Mouse (Mus musculus) retina, postnatal 1 day (tissue): ENCODE data around the gene Cfap221.

Source experiments
- DNase-seq: peaks from one replicate; pipeline ENCODE4 v3.0.0-alpha.2; 2012

Cfap221 gene

DNA sequence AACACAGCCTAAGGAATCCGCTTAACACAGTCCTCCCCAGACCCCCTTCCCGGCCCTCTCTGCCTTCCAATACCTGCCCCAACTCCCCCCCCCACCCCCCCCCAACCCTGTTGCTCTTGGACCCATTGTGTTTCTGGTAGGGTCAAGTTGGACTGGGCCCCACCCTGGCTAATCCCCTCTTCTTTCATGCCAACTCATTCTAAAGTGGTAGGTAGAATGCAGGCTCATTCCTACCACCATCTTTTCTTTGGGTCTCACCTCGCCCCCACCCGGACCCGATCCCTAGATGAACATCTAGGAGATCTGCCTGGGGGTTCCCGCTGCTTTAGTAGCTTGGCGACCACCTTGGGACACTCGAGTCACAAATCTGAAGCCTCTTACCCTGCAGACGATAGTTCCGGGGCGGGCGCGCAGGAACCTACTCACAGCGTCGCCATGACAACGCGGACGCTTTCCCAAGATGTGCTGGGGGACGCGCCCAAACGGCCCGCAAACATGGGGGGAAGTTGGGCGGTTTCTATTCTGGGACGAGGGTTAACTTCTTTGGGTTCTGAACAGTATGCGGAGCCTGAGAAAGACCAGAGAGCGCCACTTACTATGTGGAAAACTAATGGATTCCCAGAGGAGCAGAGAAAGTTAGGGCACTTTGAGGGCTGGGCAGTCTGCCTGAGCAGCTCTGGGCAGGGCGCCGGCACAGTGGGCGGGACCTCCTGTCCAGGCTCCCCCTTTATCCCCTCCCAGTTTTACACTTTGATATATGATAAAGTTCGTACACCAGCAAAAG, at the start of gene Cfap221:
Cfap221 (minus strand) TSS at position 437 of the 784 bp plus-strand sequence.
- peak; percentile 89 for DNase-seq

DNA sequence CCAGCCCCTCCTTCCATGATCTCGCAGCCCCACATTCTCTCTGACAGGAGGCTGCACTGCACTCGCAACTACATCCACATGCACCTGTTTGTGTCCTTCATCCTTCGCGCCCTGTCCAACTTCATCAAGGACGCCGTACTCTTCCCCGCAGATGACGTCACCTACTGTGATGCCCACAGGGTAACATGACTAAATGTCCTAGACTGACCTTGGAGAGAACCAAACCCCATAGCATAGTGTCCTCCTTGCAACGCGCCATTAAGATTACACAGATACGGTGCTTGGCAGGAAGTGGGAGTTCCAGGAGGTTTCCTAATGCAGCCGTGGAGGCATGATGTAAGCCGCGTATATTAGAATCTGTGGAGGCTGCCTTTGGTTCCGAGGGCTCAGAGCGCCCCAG, 47.5 kb upstream of the Cfap221 start:
- no peak for DNase-seq

DNA sequence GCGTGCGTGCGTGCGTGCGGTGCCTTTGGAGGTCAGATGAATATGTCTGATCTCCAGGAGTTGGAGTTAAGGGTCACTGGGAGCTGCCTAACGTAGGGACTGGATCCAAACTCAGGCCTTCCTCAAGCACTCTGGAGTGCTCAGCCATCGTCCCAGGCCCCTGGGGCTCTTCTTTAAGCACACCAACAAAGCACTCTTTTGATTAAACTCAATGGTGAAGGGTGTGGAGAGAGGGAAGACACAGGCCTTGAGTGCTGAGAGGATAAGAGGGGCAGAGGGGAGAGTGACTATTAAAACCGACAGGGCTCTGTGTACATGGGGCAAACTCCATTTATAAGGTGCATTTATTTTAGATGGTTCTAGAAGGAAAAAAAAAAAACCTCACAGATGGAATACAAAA, 45.4 kb upstream of the Cfap221 start:
- DNase-seq, result no peak

DNA sequence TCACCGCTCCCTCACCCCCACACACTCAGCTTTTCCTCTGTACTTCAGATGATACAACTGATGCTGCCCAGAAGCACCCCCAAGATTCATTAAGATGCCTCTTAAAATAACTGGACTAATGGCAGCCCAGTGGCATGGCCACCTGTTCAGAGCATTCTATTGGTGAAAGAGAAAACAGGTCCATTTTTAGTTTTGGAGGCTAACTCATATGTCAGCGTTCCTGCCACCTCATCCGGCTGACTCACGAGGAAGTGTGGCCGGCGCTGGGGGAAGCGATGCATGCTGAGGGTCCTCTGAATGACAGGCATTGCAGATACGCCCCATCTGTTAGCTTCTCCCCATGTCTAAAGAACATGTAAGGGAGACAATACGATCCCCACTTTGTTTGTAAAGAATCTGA, 41.6 kb upstream of the Cfap221 start:
- no peak for DNase-seq

DNA sequence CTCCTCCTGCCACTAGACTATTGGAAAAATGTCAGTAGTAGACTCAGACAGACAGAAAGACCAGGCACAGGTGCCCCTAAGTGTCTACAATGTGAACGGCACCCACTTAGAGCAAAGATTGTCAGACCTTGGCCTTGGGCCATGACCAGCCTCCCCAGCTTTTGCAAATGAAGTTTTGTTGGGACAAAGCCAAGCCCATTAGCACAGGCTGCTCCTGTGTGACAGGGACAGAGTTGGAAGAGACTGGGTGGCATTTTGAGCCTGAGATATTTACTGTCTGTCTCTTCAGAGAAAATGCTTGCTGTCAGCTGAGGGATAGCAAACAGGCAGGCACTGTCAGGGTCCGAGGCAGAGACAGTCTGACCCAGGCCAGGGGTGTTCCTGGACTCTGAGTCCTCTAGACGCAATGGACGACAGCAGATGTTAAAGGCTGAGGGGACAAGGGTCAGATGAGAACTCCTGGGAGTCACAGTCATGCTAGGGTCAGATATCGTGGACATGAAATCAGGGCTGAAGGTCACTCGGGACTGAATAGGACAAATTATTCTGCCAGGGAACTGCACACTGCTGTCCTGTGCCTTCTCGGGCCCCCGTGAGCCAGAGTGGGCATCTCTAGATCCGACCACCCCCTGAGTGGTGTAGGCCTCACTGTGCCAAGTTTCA, 40.1 kb upstream of the Cfap221 start:
- peak; percentile 78 for DNase-seq

DNA sequence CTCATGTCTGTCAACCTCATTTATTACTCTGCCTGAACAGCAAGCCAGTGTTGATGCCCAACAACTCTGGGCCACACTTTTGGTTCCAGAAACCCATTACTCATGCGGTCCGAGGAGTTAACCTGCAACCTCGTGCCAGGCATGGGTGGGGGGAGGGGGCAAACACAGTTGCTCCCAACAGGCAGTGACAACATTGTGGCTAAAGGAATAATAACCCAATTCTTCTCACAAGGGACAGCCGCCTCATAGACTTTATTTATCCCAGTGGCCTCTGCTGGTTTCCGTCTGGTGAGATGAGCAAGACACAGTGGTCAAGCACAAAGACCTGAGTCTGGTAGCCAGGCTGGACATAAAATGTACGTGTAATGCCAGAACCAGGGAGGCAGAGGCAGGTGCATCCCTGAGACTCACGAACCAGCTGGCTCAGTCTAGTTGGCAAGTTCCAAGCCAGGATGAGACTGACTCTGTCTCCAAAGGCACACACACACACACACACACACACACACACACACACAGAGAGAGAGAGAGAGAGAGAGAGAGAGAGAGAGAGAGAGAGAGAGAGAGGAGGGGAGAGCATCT, 38.5 kb upstream of the Cfap221 start:
- no peak for DNase-seq

DNA sequence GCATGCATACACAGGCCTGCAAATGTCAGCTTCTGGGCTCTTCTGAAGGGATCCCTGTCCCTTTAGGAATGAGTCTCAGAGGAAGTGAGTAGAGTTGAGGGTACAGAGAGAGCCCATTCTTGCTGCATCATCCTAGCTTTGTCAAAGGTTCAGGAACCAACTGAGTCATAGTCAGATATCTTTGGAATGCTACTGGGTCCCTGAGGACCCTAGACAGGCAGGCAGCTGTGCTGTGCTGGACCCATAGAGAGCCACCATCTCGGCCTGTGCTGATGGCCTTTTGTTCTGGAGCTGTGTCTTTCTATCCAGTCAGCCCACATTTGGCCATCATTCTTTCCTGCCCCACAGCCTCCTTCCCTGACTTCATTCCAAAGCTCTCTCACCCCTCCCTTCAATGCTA, 37.8 kb upstream of the Cfap221 start:
- DNase-seq, result no peak

DNA sequence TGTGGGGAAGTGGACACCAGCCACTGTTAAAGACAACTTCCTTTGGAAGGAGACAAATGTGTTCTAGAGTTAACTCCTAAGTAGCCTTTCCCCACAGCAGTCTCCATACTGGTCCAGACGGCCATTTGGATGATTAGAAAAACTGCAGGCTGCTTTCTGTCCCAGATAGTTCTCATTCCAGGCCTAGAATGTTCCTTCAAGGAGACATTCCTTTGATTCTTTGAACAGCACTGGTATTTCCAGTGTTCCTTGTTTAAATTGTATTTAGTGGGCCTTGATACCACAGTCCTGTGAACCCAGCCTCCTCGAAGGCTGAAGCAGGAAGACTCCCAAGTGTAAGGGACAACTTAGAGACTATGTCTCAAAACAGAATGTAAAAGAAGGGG, 36.4 kb upstream of the Cfap221 start:
- no peak for DNase-seq

DNA sequence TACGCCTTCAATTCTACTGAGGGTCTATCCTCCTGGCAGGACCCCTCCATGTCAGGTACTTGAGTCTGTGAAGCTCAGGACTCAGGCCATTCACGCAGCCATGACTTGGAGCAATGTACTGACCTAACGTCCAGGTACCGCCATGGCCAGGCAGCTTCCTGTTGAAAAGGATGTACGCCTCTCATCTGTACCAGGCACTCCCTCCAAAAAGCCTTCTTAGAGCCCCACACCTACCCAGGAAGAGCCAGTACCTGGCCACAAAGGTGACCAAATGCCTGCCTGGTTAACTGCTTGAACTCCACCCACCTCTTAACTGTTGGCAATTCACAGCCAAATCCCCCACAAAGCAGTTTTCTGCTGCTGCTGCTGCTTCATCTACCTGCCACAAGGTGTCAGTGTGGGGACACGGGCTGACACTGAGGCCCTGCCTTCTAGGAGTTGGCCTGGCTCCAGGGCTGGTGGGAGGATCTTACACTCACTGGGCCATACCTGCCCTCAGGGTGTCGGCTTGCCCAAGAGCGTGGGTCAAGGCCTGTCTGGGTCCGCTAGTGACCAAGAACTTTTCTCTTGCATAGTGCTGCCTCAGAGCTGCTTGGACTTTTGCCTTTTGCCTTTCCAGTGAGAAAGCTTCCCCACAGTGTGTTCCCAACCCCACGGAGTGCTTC, 35.9 kb upstream of the Cfap221 start:
- peak; percentile 90 for DNase-seq

DNA sequence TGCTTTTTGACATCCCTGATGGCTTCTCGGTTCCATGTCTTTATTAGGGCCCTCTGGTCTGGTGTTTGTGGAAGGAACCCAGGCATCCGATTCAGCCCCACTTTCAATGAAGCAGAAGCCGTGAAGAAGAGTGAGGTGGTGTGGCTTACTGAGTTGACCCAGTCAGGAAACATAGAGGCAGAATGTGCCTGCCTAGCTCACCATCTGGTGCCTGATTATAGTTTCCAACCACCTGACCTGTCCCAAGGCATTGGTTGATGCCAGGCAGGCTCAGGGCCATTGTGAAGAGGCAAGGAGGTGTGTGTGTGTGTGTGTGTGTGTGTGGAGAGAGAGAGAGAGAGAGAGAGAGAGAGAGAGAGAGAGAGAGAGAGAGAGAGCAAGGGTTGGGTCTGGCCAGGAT, 33.4 kb upstream of the Cfap221 start:
- no peak for DNase-seq

DNA sequence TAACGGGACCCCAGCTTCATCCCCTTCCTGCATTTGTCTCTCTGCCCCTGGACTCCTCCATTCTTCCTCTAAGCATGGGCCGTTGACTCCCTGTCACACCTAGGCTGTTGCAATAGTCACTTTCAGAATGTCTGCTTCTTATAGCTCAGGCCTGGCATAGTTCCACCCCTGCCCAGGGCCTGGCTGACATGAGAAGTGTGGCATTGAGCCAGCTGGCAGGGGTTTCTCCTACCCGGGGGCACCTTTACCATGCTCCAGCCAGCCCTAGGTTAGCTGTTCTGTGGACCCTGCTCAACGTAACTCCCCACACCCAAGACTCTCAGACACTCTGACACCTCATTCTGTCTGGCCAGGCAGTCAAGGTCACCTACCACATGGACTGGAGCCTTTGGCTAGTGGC, 30.7 kb upstream of the Cfap221 start:
- DNase-seq, result no peak

DNA sequence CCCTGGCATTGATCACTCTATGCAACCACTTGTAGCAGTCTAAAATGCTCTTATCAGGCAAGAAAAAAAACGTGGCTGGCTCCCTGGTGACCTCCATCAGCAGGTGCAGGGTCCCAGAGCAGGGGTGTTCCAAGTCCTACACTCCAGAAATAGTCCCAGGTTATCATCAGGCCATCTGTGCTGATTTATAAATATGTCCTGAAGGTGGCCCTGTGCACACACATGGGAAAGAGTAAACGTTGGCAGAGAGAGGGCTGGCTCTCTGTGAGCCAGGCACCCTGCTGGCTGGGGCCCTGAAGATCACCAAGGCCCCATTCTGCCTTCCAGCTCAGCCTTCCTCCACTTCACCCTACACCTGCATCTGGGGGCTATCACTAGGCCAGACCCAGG, 28.0 kb upstream of the Cfap221 start:
- DNase-seq, result no peak

DNA sequence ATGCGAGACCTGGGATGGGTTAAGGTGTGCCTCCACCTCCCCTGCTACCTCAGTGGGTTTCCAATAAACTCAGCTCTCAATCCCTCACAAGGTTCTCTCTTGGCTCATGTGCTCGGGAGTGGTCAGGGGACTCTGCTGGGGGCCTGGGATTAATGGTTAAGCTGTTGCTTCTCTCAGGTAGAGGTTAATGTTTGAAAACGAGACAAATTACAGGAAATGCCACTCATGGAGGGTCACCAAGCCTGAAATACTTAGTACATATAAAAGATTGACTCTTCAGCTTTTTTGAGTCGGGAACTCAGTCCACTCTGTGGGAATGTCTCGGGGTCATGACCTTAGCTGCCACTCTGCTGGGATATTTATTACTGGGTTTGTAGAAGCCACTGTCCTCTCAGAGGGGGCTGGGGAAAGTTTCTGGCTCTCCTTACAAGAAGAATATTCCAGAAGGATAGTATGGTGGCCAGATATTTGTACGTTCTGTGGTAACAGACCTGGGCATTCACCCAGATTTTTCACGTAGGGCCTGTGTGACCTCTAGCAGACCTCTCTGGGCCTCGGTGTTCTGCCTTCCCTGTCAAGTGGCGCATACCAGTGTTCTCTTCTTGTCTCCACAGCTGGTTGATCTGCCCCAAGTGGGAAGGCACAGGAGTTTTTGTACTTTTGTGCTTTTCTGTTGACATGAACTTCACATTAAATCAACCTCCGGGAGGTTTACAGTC, 27.5 kb upstream of the Cfap221 start:
- DNase-seq, result no peak

DNA sequence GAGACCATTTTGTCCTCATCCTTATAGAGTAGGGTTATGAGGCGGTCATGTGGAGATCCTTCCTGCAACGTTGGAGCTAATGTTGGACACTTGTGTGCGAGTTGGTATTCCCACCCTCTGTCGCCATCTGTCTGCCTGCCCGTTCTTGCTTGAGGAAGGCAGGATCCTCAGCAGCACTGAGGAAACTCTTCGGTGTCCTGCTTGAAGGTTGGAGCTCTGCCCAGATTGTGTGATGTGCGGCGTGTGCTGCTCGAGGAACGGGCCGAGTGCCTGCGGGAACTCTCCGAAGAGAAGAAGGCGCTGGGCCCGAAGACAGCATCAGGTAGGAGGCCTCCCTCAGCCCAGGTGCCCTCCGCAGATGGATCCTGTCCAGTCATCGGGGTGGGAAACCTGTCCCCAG, 24.9 kb upstream of the Cfap221 start:
- DNase-seq, result no peak

DNA sequence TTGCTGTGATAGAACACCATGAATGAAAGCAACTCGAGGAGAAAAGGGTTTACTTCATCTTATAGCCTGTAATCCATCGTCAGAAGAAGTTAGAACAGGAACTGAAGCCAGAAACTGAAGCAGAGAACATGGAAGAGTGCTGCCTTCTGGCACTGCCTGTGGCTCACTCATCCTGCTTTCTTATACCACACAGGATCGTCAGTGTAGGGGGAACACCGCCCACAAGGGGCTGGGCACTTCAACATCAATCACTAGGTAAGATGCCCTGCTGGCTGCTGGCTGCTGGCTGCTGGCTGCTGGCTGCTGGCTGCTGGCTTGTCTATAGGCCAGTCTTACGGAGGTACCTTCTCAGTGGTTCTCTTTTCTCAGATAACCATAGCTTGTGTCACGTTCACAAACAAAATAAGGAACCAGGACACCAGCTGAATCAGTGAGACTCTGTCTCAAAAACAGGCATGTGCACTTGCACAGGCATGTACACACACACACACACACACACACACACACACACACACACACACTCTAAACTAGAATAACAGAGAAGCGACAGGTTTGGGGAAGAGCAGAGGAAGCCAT, 23.4 kb upstream of the Cfap221 start:
- no peak for DNase-seq

DNA sequence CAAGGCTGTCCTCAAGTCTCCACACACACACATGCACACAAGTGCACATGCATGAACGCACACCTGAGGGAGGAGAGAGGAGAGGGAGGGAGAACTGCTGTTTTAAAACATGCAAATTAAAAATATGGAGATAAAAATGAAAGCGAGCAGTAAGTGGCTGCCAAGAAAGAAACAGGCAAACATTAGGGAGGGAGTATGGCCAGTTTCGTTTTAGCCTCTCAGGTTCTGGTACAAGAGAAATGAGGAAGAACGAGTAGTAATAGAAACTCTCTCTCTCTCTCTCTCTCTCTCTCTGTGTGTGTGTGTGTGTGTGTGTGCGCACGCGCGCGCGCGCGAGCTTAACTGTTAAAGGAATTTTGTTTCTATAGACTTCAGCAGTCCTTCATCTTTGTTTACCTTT, 22.4 kb upstream of the Cfap221 start:
- no peak for DNase-seq

DNA sequence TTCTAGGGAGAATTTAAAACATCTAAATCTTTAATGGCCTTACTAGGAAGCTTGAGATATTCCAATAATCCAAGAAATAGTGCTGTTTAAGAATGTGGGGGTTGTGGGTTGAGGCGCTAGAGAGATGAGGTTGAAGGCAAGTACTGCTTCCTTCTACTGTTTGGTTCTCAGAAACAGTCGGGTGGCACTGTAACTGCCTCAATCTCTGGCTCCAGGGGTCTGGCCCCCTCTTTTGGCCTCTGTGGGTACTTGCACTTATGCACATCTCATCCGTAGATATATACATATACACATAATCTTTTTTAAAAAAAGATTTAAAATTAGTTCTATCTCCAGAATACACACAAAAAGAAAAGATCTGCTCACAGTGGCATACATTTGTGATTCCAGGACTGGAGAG, 21.9 kb upstream of the Cfap221 start:
- DNase-seq, result no peak

DNA sequence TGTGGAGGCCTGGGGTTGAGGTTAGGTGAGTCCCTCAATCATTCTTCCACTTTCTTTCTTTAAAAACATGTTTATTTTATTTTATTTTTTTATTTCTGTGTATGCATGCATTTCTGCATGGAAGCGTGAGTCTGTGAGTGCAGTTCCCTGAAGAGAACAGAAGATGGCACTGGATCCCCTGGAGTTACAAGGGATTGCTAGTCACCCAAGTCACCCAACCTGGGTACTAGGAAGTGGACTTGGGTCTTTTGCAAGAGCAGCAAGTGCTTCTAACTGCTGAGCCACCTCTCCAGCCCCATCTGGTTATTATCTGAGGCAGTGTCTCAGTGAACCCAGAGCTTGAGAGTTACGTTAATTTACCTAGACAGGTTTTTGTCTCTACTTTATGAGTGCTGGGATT, 19.2 kb upstream of the Cfap221 start:
- DNase-seq, result no peak

DNA sequence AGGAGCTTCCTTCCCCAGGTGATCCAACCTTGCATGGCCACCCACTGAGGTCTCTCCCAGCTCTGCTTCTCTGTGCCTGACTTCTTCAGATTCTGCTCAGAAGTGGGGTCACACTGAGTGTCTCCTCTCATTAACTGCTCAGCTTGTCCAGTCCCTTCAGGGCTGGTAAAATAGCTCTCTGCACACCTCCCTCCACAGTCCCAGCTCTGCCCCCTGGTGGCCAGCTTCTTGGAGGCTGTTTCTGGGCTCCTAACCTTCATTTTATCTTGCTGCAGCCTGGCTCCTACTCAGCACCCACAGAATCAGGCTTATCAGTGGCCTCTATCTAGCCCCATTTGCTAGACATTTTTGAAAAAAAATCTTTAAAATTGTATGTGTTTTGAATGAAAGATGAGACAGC, 16.1 kb upstream of the Cfap221 start:
- peak; percentile 75 for DNase-seq

DNA sequence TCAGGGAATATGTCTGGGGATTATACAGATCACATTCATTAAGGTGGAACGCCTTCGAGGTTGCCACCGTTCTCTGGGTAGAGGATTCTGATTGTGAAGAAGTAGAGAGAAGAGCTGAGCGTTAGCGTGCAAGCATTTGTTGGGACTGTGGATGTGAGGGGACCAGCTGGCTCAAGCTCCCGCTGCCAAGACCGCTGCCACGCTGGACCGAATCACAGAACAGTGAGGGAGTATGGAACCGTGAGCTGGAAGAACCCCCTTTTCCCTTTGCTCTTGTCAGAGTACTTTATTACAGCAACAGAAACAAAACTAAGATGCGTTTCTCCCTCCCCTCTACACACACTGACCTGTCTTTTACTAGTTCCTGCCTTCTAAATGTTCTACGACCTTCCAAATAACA, 15.6 kb upstream of the Cfap221 start:
- no peak for DNase-seq

DNA sequence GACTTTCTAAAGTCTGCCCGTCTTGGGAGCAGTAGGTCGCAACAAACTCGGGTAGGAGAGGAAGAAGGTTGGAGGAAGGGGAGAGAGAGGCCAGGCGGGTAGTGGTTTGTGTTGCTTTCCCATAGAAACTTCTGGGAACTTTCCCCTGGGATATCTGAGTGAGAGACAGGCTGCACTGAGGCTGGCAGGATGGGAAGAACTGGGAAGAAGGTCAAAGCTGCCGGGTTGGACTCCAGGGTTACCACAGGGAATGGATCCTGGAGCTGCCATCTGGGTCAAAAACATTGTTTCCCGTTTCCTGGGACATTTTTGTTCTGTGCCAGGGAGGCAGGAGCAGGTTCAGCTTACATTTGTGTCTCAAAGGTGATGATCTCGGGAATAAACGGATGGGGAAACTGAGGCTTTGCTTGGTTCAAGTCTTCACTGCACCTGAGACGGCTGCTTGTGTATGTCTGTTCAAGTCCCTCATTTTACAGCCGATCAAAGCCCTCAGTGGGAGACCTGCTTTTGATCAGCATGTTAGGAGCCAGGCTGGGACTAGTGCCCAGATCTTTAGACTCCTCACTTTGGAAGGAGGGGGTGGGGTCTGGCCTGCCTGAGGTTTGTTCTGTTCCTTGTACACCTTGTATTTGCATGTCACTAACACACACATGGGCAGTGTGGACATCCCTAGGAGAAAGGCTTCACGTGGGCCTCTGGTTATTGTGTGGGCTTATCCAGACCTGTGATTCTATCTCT, 11.0 kb upstream of the Cfap221 start:
- DNase-seq, result no peak
